Mouse (Mus musculus) CH12.LX (cell line): ENCODE measurements around the gene Fbxw13. TPM values are rescaled to one million over a fixed set of nuclear protein-coding genes. Genes with fewer than 3 reads are reported as not detected.
"Not testable (repeated sequence)": the region's sequence is repeated elsewhere in the genome, so short reads cannot be mapped to it uniquely, and the experiment has no call there.

Experiments used
- DNase-seq: peaks from one replicate; pipeline ENCODE4 v3.0.0-alpha.2; 2013; ENCODE audit errors: extremely low read depth
- H3K27ac ChIP-seq: 2 replicates; pipeline ENCODE4 v1.5.1; 2012; ENCODE audit warnings: low read depth, mild to moderate bottlenecking, control low read depth, moderate library complexity; ENCODE audit not compliant: insufficient read depth
- H3K27me3 ChIP-seq: replicated peaks from 2 replicates; pipeline ENCODE3; 2012; ENCODE audit warnings: inconsistent platforms
- H3K36me3 ChIP-seq, 2 experiments: replicated peaks in 1 of 2; 2 replicates each; pipeline versions ENCODE3 to v1.6.1; 2012; ENCODE audit warnings: inconsistent platforms in 1 of 2, low read length in 1 of 2, mild to moderate bottlenecking in 1 of 2, mixed read lengths in 1 of 2, moderate library complexity in 1 of 2; ENCODE audit not compliant: control insufficient read depth in 1 of 2, insufficient read depth in 1 of 2
- H3K4me1 ChIP-seq, 2 experiments: 2 replicates each; pipeline ENCODE4 v1.6.1; 2012; ENCODE audit warnings: inconsistent platforms in 1 of 2, moderate library complexity in 1 of 2; ENCODE audit not compliant: insufficient read depth in 2 of 2, control insufficient read depth in 1 of 2
- H3K4me2 ChIP-seq: 2 replicates; pipeline ENCODE4 v1.6.1; 2012; ENCODE audit warnings: low read depth, mild to moderate bottlenecking, control low read depth; ENCODE audit not compliant: poor library complexity, insufficient read depth, severe bottlenecking
- H3K4me3 ChIP-seq, 3 experiments: fragments of 150-350 bp in 1 of 3; sonication (generic) in 1 of 3; replicated peaks in 1 of 3; 2 replicates each; pipeline versions ENCODE3 to v1.5.1; 2011 to 2012; ENCODE audit warnings: low read depth in 2 of 3, low read length in 2 of 3, mild to moderate bottlenecking in 2 of 3, moderate library complexity in 2 of 3, control low read depth in 1 of 3, improper control_type of control experiment in 1 of 3, inconsistent platforms in 1 of 3, mixed read lengths in 1 of 3; ENCODE audit not compliant: poor library complexity in 1 of 3
- H3K79me2 ChIP-seq: replicated peaks from 2 replicates; pipeline ENCODE4 v1.6.1; 2012; ENCODE audit warnings: mild to moderate bottlenecking, moderate library complexity; ENCODE audit not compliant: control insufficient read depth, poor library complexity, insufficient read depth, severe bottlenecking; ENCODE audit errors: extremely low read depth
- H3K9ac ChIP-seq: 2 replicates; pipeline ENCODE4 v1.6.1; 2012; ENCODE audit warnings: low read depth, mild to moderate bottlenecking, control low read depth, moderate library complexity; ENCODE audit not compliant: insufficient read depth
- H3K9me3 ChIP-seq: replicated peaks from 2 replicates; pipeline ENCODE3; 2012; ENCODE audit warnings: low read length, inconsistent platforms, mixed read lengths
- CHD1 ChIP-seq: IDR thresholded peaks from 2 replicates; pipeline ENCODE4 v1.6.1; 2012; ENCODE audit warnings: low read depth, low read length, improper control_type of control experiment, inconsistent platforms
- CHD2 ChIP-seq: IDR thresholded peaks from 2 replicates; pipeline ENCODE4 v1.6.1; 2011; ENCODE audit warnings: low read length, improper control_type of control experiment
- CTCF ChIP-seq, 2 experiments: IDR thresholded peaks in 1 of 2; conservative IDR thresholded peaks in 1 of 2; 2 replicates each; pipeline ENCODE4 v1.5.1; 2011 to 2012; ENCODE audit warnings: low read depth in 2 of 2, low read length in 2 of 2, improper control_type of control experiment in 1 of 2, inconsistent platforms in 1 of 2, mild to moderate bottlenecking in 1 of 2, moderate library complexity in 1 of 2
- E2F4 ChIP-seq: IDR thresholded peaks from 2 replicates; pipeline ENCODE4 v1.6.1; 2011; ENCODE audit warnings: low read depth, low read length, improper control_type of control experiment; ENCODE audit not compliant: insufficient replicate concordance
- ELF1 ChIP-seq: IDR thresholded peaks from 2 replicates; pipeline ENCODE4 v1.6.1; 2014; ENCODE audit warnings: low read depth, mild to moderate bottlenecking, inconsistent platforms, low read length, improper control_type of control experiment
- EP300 ChIP-seq: IDR thresholded peaks from 2 replicates; pipeline ENCODE4 v1.6.1; 2011; ENCODE audit warnings: low read length, improper control_type of control experiment
- HCFC1 ChIP-seq: IDR thresholded peaks from 2 replicates; pipeline ENCODE4 v1.6.1; 2012; ENCODE audit warnings: low read depth, mild to moderate bottlenecking, inconsistent platforms, low read length, improper control_type of control experiment
- IRF4 ChIP-seq: IDR thresholded peaks from 2 replicates; pipeline ENCODE4 v1.6.1; 2014; ENCODE audit warnings: low read depth, mild to moderate bottlenecking, inconsistent platforms, low read length, improper control_type of control experiment
- JUN ChIP-seq: IDR thresholded peaks from 2 replicates; pipeline ENCODE4 v1.6.1; 2011; ENCODE audit warnings: low read depth, mild to moderate bottlenecking, low read length, improper control_type of control experiment, moderate library complexity; ENCODE audit not compliant: insufficient read depth
- JUND ChIP-seq: conservative IDR thresholded peaks from 2 replicates; pipeline ENCODE4 v1.6.1; 2011; ENCODE audit warnings: low read depth, low read length, improper control_type of control experiment
- KAT2A ChIP-seq: IDR thresholded peaks from 2 replicates; pipeline ENCODE4 v1.6.1; 2012; ENCODE audit warnings: low read length, improper control_type of control experiment, inconsistent platforms; ENCODE audit not compliant: insufficient replicate concordance
- MAFK ChIP-seq: IDR thresholded peaks from 2 replicates; pipeline ENCODE4 v1.6.1; 2011; ENCODE audit warnings: low read length, improper control_type of control experiment; ENCODE audit not compliant: insufficient replicate concordance
- MAZ ChIP-seq: IDR thresholded peaks from 2 replicates; pipeline ENCODE4 v1.6.1; 2012; ENCODE audit warnings: low read depth, mild to moderate bottlenecking, inconsistent platforms, low read length, improper control_type of control experiment, moderate library complexity
- MXI1 ChIP-seq: IDR thresholded peaks from 2 replicates; pipeline ENCODE4 v1.6.1; 2011; ENCODE audit warnings: mild to moderate bottlenecking, low read depth, low read length, improper control_type of control experiment
- MYC ChIP-seq: IDR thresholded peaks from 2 replicates; pipeline ENCODE4 v1.6.1; 2011; ENCODE audit warnings: low read depth, mild to moderate bottlenecking, improper control_type of control experiment, low read length
- NELFE ChIP-seq: IDR thresholded peaks from 2 replicates; pipeline ENCODE4 v1.6.1; 2011; ENCODE audit warnings: low read depth, low read length, improper control_type of control experiment
- NRF1 ChIP-seq: IDR thresholded peaks from 2 replicates; pipeline ENCODE4 v1.6.1; 2014; ENCODE audit warnings: low read depth, mild to moderate bottlenecking, inconsistent platforms, low read length, improper control_type of control experiment, moderate library complexity
- PAX5 ChIP-seq: IDR thresholded peaks from 2 replicates; pipeline ENCODE4 v1.6.1; 2012; ENCODE audit warnings: low read length, inconsistent platforms, mixed read lengths
- RCOR1 ChIP-seq: conservative IDR thresholded peaks from 2 replicates; pipeline ENCODE4 v1.6.1; 2012; ENCODE audit warnings: low read depth, mild to moderate bottlenecking, inconsistent platforms, low read length, improper control_type of control experiment
- SMC3 ChIP-seq: IDR thresholded peaks from 2 replicates; pipeline ENCODE4 v1.6.1; 2011; ENCODE audit warnings: low read depth, low read length, improper control_type of control experiment
- TBP ChIP-seq: conservative IDR thresholded peaks from 2 replicates; pipeline ENCODE4 v1.6.1; 2011; ENCODE audit warnings: low read depth, low read length, improper control_type of control experiment
- TCF12 ChIP-seq: IDR thresholded peaks from 2 replicates; pipeline ENCODE4 v1.6.1; 2014; ENCODE audit warnings: low read depth, mild to moderate bottlenecking, inconsistent platforms, low read length, improper control_type of control experiment
- UBTF ChIP-seq: IDR thresholded peaks from 2 replicates; pipeline ENCODE4 v1.6.1; 2012; ENCODE audit warnings: low read depth, mild to moderate bottlenecking, inconsistent platforms, low read length, improper control_type of control experiment, moderate library complexity
- ZC3H11A ChIP-seq: IDR thresholded peaks from 2 replicates; pipeline ENCODE4 v1.6.1; 2012; ENCODE audit warnings: low read depth, mild to moderate bottlenecking, inconsistent platforms, low read length, improper control_type of control experiment
- ZMIZ1 ChIP-seq: IDR thresholded peaks from 2 replicates; pipeline ENCODE4 v1.6.1; 2012; ENCODE audit warnings: low read depth, mild to moderate bottlenecking, inconsistent platforms, low read length, improper control_type of control experiment
- dilution Hi-C: fragments of 300-500 bp; cut with MboI; formaldehyde crosslinking; loops from 2 replicates; pipeline ENCODE4 v1.14.3; 2020; ENCODE audit warnings: low sequenced_read_pairs; ENCODE audit not compliant: extremely low pct_unique_long_range_greater_than_20kb, extremely low pct_ligation_motif_present
- in situ Hi-C: fragments of 300-500 bp; cut with MboI; formaldehyde crosslinking; loops from 3 replicates; pipeline ENCODE4 v1.14.3; 2019; ENCODE audit warnings: low sequenced_read_pairs, low pct_ligation_motif_present, low pct_unique_long_range_greater_than_20kb, mixed read lengths
- polyA plus RNA-seq: library from polyadenylated mRNA; unstranded; fragments of >175 nt; gene quantifications from 2 replicates; pipeline ENCODE4 v1.2.1, GENCODE M21; 2012; ENCODE audit warnings: low read depth; ENCODE audit not compliant: insufficient read length
- total RNA-seq, 2 experiments: library from RNA; depleted of rRNA; stranded (reverse); fragments of 300-350 nt in 1 of 2; fragments of >200 nt in 1 of 2; gene quantifications; 2 replicates each; pipeline ENCODE4 v1.2.3; 2012 to 2014

Fbxw13 gene
- total and polyA plus RNA-seq, 3 experiments, result not detected

DNA sequence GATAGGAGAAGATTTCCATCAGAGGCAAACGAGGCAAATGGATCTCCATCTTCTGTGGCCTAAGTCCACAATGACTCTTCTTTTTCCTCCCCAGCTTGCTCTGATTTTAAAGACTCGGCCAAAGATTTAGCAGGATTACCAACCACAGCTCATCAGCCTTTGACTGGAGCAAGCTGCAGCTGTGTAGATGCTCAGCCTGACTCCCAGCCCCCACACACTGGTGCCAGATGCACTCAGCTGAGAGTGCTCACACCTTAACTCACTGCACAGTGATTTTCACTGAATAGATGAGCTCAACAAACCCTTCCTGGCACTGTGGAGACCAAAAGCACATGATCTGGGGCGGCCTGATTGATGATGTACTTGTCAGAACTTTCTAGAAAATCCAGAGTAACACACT, 33.8 kb downstream of the Fbxw13 start, which contains the start of gene Fbxw21:
Fbxw21 (minus strand) TSS at position 101 of the 400 bp plus-strand sequence.
- H3K4me3 ChIP-seq, result no peak within 1 kb of the TSS
- no peaks in the 10 kb centered on the region for H3K79me2 ChIP-seq
- in situ Hi-C loops (no loop called here), dilution Hi-C loops (no loop called here)
- no peak within 1 kb of the TSS for H3K4me2 ChIP-seq
- peaks cover 28% of the 10 kb centered on the region for H3K27me3 ChIP-seq
- no peak for DNase-seq
- no peak for TF ChIP-seq NRF1
- TF ChIP-seq NELFE, result no peak
- TF ChIP-seq MXI1, result no peak
- TF ChIP-seq TBP, result no peak
- no peak for TF ChIP-seq SMC3
- no peak for TF ChIP-seq E2F4
- TF ChIP-seq PAX5, result no peak
- TF ChIP-seq ZMIZ1, result no peak
- no peaks in the 10 kb centered on the region for H3K36me3 ChIP-seq
- H3K9ac ChIP-seq, result no peak within 1 kb of the TSS
- H3K4me1 ChIP-seq, result no peaks in the 10 kb centered on the region
- H3K27ac ChIP-seq, result no peak within 1 kb of the TSS
- H3K9me3 ChIP-seq, result no peaks in the 10 kb centered on the region

GRCm38 (mm10) chr9:109140414-109140813, 55.4 kb downstream of the Fbxw13 start:
- H3K4me2 ChIP-seq, dilution Hi-C loops, H3K36me3 ChIP-seq, H3K4me1 ChIP-seq, in situ Hi-C loops, H3K79me2 ChIP-seq, H3K9me3 ChIP-seq, H3K27ac ChIP-seq: not testable (repeated sequence)
- H3K27me3 ChIP-seq, result peaks cover 32% of the 10 kb centered on the region
- TF ChIP-seq CTCF (conservative IDR thresholded peaks at IDR 0.05 in 1 of 2, IDR thresholded peaks at IDR 0.05 in 1 of 2; ENCODE audit: low read depth in 2 of 2, low read length in 2 of 2), result peak; percentile 45 to 51; a peak in 3 of 4 replicates
- TF ChIP-seq, all 38 proteins: peak for 1; not testable (repeated sequence) for 37
- not testable (repeated sequence) for H3K4me3 ChIP-seq, DNase-seq, H3K9ac ChIP-seq

GRCm38 (mm10) chr9:109130076-109130475, 65.7 kb downstream of the Fbxw13 start:
- Histone ChIP-seq H3K4me3 (no peak overlapping the region), H3K9me3 (no peaks in the 10 kb centered on the region), H3K4me2 (no peak overlapping the region), H3K36me3 (no peaks in the 10 kb centered on the region), H3K4me1 (peaks cover 0 to 3% of the 10 kb centered on the region in 2 experiments; a peak in 1 of 4 replicates), H3K9ac (no peak overlapping the region), H3K27me3 (peaks cover 6% of the 10 kb centered on the region), H3K79me2 (no peaks in the 10 kb centered on the region), H3K27ac (no peak overlapping the region)
- no peak for DNase-seq
- dilution Hi-C loops, result no loop called here
- TF ChIP-seq EP300 (no peak), KAT2A (no peak), NRF1 (no peak), JUN (no peak), SMC3 (no peak), E2F4 (no peak), HCFC1 (no peak), CHD1 (no peak), MYC (no peak), ELF1 (no peak), CHD2 (no peak), MXI1 (no peak), MAFK (no peak), RCOR1 (no peak), UBTF (no peak), JUND (no peak), MAZ (no peak), IRF4 (no peak), ZC3H11A (no peak), TCF12 (no peak)
- TF ChIP-seq, all 38 proteins: peak for 0
- in situ Hi-C loops, result no loop called here
